Mouse (Mus musculus) lung, adult 2 months (tissue): ENCODE results near the gene Mtcl1.

Source experiments
- CTCF ChIP-seq: fragments of 200-500 bp; IDR thresholded peaks from 2 replicates; pipeline ENCODE4 v1.5.1; 2011; ENCODE audit warnings: mild to moderate bottlenecking, low read length, control low read depth; ENCODE audit not compliant: insufficient read depth
- POLR2A ChIP-seq: fragments of 200-500 bp; IDR thresholded peaks from 2 replicates; pipeline ENCODE4 v1.6.1; 2011; ENCODE audit warnings: low read depth, mild to moderate bottlenecking, control low read depth, low read length, borderline replicate concordance; ENCODE audit errors: extremely low read depth

GRCm38 (mm10) chr17:66314566-66315285, 134.8 kb downstream of the Mtcl1 start:
- TF ChIP-seq POLR2A (no peak), CTCF (no peak)
